Mouse (Mus musculus) adrenal gland (tissue): ENCODE measurements around the gene F5.

ENCODE experiments used
- intact Hi-C: fragments of 180-260 bp; cut with DNase I; formaldehyde crosslinking; loops from one replicate; pipeline ENCODE4 v1.15.1; 2025
- long read RNA-seq, 2 experiments: library from polyadenylated mRNA; unstranded; transcript quantifications; one replicate each; pipeline ENCODE4 v2.0.0; 2020; ENCODE audit warnings: borderline replicate concordance in 1 of 2; ENCODE audit not compliant: insufficient replicate concordance in 1 of 2

F5 gene
- long read RNA-seq, experiment 1: 0 reads
- long read RNA-seq, experiment 2: 0 reads

- intact Hi-C loops: no loop called here
Measured at GRCm38 (mm10) chr1:164151387-164152088, at the start of gene F5. TSS of gene F5 (plus strand) at chr1:164151838.

- intact Hi-C loops: no loop called here
Measured at GRCm38 (mm10) chr1:164109763-164110162, 41.9 kb upstream of the F5 start.

- intact Hi-C loops: no loop called here
Measured at GRCm38 (mm10) chr1:164110591-164111329, 40.9 kb upstream of the F5 start.

- intact Hi-C loops: no loop called here
Measured at GRCm38 (mm10) chr1:164114280-164114679, 37.4 kb upstream of the F5 start.

GRCm38 (mm10) chr1:164114947-164115493 lies 36.6 kb upstream of the F5 start, which contains the start of gene Selp:
TSS of gene Selp (plus strand) at chr1:164115264.
- intact Hi-C loops: no loop called here

GRCm38 (mm10) chr1:164115647-164116046 lies 36.0 kb upstream of the F5 start:
- intact Hi-C loops: no loop called here

- intact Hi-C loops: no loop called here
Measured at GRCm38 (mm10) chr1:164117869-164118268, 33.8 kb upstream of the F5 start.

- intact Hi-C loops: no loop called here
Measured at GRCm38 (mm10) chr1:164119892-164120776, 31.5 kb upstream of the F5 start.

GRCm38 (mm10) chr1:164120777-164121158 lies 30.9 kb upstream of the F5 start:
- intact Hi-C loops: no loop called here

- intact Hi-C loops: no loop called here
Measured at GRCm38 (mm10) chr1:164123836-164124235, 27.8 kb upstream of the F5 start.

- intact Hi-C loops: loop anchor here (10.0 kb wide), 1 partner anchor 295 kb away; no protein-coding TSS in a partner anchor
Measured at GRCm38 (mm10) chr1:164130013-164130412, 21.6 kb upstream of the F5 start.

- intact Hi-C loops: loop anchor here (10.0 kb wide), 1 partner anchor 298 kb away; no protein-coding TSS in a partner anchor
Measured at GRCm38 (mm10) chr1:164132609-164133008, 19.0 kb upstream of the F5 start.

- intact Hi-C loops: loop anchor here (10.0 kb wide), 1 partner anchor 299 kb away; no protein-coding TSS in a partner anchor
Measured at GRCm38 (mm10) chr1:164134101-164134500, 17.5 kb upstream of the F5 start.

GRCm38 (mm10) chr1:164135360-164135759 lies 16.3 kb upstream of the F5 start:
- intact Hi-C loops: loop anchor here (10.0 kb wide), 1 partner anchor 301 kb away; no protein-coding TSS in a partner anchor

- intact Hi-C loops: loop anchor here (10.0 kb wide), 1 partner anchor 301 kb away; no protein-coding TSS in a partner anchor
Measured at GRCm38 (mm10) chr1:164135960-164136359, 15.7 kb upstream of the F5 start.

GRCm38 (mm10) chr1:164136636-164137035 lies 15.0 kb upstream of the F5 start:
- intact Hi-C loops: loop anchor here (10.0 kb wide), 1 partner anchor 302 kb away; no protein-coding TSS in a partner anchor

GRCm38 (mm10) chr1:164138365-164139130 lies 13.1 kb upstream of the F5 start:
- intact Hi-C loops: loop anchor here (2.0 to 10.0 kb wide), 3 partner anchors 78 to 304 kb away; partner anchors contain the start of gene Sell

- intact Hi-C loops: loop anchor here (2.0 to 10.0 kb wide), 3 partner anchors 79 to 305 kb away; partner anchors contain the start of gene Sell
Measured at GRCm38 (mm10) chr1:164139464-164139863, 12.2 kb upstream of the F5 start.

- intact Hi-C loops: loop anchor here (5.0 kb wide), 1 partner anchor 33 kb away; no protein-coding TSS in a partner anchor
Measured at GRCm38 (mm10) chr1:164149083-164149482, 2.6 kb upstream of the F5 start.

GRCm38 (mm10) chr1:164152836-164153235 lies 1.2 kb downstream of the F5 start:
- intact Hi-C loops: no loop called here
